Mouse (Mus musculus) natural killer cell, adult 2 months (primary cell): ENCODE measurements around the gene Lhfpl4.
A peak's percentile ranks its signal among the peaks of the same experiment; 100 is the strongest.

Experiments used
- DNase-seq, 2 experiments: peaks; one replicate each; pipeline ENCODE4 v3.0.0; 2022; ENCODE audit warnings: low spot score in 2 of 2

The Lhfpl4 gene

GRCm38 (mm10) chr6:113194841-113195595, at the start of gene Lhfpl4:
Gene Lhfpl4 (minus strand): TSS chr6:113195384.
- no peak for DNase-seq

GRCm38 (mm10) chr6:113242753-113243152, 47.6 kb upstream of the Lhfpl4 start:
- no peak for DNase-seq

GRCm38 (mm10) chr6:113238442-113238841, 43.3 kb upstream of the Lhfpl4 start:
- peak; percentile 54 to 58 for DNase-seq

- DNase-seq: peak; percentile 99 to 100
Observed at GRCm38 (mm10) chr6:113237542-113238270, 42.5 kb upstream of the Lhfpl4 start, which contains the start of gene Mtmr14. Gene Mtmr14 (plus strand): TSS chr6:113237843.

DNA sequence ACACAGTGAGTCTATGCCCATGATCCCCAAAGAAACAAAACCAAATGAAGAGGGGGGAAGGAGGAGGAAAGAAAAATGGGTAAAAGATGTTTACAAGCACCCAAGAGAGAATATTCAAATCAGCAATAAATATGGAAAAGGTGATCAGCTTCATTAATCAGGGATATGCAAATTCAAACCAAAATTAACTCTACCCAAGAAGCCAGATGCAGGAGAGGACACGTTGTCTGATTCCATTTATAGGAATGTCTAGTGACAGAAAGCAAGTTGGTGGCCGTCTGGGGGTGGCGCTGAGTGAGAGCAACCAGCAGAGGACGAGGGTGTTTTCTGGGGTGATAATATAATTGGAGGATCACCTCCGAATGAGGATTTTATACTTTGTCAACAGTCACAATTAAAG, 40.0 kb upstream of the Lhfpl4 start:
- no peak for DNase-seq

- no peak for DNase-seq
Observed at GRCm38 (mm10) chr6:113226705-113227104, 31.5 kb upstream of the Lhfpl4 start.

- DNase-seq: peak in 1 of 2 experiments; percentile 12
Observed at GRCm38 (mm10) chr6:113225798-113226197, 30.6 kb upstream of the Lhfpl4 start.

- DNase-seq: no peak
Observed at GRCm38 (mm10) chr6:113216280-113216679, 21.1 kb upstream of the Lhfpl4 start.

DNA sequence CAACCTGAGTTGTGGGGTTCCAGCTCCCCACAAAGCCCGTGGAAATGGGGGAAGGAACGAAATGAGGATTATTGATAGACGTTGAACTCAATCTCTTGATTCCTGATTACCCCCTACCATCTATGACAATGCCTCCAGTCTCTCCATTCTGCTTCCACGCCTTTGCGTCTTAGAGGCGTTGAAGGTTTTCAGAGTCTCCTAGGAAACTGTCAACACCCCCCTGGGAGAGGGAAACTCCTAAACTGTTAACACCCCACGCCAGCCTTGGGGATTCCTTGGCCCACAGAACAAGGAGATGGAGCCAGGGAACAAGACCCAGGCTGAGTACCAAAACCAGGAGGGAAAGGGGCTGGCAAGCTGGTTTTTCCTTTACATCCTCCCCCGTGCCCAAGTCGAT, 410 bp upstream of the Lhfpl4 start:
- DNase-seq: no peak

DNA sequence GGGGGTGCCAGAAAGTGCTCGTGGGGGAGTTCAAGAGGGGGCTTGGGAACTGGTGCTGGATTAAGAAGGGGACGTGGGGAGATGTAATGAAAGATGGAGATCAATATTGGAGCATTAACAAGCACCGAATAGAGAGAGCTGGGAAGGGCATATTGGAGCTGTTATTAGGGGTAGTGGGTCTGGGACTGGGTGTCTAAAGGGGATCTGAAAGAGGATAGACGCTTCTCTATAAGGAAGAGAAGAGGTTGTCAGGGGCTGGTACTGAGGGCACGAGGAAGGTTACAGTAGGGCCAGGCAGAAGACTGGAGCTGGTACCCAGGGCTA, 705 bp downstream of the Lhfpl4 start:
- DNase-seq: no peak

DNA sequence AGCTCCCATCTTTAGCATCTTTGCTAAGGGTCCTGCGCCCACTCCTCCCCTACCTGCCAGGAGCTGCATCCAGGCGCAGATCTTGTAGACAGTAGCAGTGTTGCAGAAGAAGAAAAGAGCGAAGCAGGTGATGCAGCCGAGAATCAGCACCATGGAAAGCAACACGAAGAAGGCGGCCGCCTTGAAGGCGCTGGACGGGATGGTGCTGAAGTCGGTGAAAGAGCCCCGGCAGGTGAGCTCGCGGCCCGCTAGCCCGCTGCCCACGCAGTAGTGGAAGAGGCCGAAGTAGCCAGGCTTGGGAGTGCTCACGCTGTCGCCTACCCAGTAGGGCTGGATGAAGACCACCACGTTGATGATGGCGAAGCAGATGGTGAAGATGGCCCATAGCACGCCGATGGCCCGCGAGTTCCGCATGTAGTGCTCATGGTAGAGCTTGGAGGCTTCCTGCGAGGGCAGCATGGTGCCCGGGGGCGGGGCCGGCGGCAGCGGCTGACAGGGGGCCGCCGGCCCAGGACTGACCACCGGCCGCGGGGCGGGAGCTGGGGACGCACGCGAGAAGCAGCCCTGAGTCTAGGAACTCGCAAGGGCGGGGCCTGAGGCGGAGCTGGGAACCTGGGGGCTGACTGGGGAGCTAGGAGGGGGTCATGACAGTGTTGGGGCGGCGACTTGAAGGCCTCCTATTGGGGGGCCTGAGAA, 1.3 kb downstream of the Lhfpl4 start:
- peak in 1 of 2 experiments; percentile 12 for DNase-seq

GRCm38 (mm10) chr6:113184866-113185525, 10.2 kb downstream of the Lhfpl4 start:
- no peak for DNase-seq

- DNase-seq: no peak
Observed at GRCm38 (mm10) chr6:113184163-113184562, 11.0 kb downstream of the Lhfpl4 start.

DNA sequence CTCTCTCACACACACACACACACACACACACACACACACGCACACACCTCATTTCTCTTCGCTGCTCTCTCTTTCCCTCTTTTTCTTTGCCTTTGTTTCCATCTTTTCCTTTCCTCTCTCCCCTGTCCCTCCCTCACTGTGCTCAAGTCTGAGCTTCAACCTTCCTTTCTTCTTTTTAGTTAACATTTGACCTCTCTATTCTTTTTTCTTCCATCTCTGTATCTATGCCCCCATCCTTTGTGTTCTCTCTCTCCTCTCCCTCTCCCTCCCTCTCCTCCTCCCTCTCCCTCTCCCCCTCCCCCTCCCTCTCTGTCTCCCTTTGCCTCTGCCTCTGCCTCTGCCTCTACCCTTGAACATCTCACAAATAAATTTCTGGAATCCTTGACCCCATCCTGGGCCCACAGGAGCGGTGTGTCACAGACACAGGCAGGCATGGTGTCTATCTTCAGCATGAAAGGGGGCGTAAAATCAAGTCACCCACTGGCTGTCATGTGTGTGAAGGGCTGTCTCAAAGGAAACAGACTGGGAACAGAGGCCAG, 15.9 kb downstream of the Lhfpl4 start:
- no peak for DNase-seq

DNA sequence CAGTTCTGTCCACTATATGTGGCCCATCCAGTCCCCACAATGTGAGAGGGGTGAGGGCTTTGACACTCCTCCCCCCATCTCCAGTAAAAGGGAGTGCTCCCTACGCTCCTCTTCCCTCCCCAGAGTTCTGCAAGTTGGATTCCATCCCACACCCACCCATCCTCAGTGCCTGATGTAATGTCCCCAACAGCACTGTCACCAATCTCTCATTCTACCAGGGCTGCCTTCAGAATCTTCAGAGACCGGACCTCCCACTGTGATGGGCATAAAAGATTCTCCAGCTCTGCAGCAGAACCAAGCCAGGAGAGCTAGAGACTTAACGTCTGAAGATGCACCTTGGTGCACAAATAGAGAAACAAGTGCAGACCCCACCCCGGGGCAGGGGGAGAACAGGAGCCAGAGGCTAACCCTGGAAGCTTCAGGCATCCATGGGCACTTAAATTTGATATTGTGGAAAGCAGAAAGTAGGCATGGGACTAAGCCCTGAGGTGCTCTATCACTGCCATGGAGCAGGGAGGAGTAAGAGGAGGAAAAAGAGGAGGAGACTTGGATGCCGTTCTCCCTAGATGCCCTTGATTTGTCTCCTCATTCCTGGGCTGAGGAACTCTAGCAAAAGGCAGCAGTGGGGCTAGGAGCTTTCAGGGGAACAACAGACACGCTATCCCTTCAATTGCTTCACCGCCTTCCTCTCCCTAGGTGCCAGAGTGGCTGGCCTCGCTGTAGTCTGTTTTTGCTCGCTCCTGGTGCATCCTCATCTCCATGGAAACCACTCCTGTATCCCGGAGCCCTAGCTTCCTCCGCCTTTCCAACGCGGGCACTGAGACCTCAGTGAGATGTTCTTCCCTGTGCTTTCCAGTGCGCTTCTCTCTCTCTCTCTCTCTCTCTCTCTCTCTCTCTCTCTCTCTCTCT, 16.6 kb downstream of the Lhfpl4 start:
- no peak for DNase-seq

DNA sequence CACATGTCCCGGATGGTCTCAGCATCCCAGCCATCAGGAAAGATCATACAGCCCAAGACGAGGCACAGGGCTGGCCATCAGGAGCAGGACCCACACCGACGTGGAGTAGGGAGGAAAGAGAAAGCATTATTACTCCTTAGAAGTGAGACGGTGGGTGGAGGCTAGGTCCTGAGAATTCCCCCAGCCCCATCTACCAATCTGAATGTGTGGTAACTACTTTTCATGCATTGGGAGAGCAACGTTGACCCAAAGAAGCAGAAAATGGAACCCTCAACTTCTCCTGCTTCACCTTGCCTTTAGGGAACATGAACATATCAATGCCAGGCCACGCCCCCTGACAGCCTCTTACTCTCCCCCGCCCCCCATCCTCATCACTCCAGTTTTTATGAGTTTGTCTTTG, 18.6 kb downstream of the Lhfpl4 start:
- DNase-seq: no peak

- no peak for DNase-seq
Observed at GRCm38 (mm10) chr6:113175469-113175868, 19.7 kb downstream of the Lhfpl4 start.

GRCm38 (mm10) chr6:113172568-113172967, 22.6 kb downstream of the Lhfpl4 start:
- peak; percentile 55 to 76 for DNase-seq

- DNase-seq: no peak
Observed at GRCm38 (mm10) chr6:113172011-113172410, 23.2 kb downstream of the Lhfpl4 start.

DNA sequence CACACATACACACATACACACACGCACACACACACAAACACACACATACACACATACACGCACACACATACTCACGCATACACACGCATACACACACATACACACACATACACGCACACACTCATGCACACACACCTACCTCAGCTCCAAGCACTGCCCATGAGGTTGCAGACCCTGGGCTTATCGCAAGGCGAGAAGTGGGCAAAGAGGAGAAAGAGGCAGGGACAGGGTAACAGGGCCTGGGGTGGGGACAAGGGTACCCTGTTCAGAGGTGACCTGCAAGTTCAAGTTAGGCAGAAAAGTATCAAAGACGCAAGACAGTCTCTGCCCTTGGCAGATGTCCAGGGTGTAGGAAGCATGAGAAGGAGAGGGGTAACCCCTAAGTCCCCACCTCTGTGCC, 24.5 kb downstream of the Lhfpl4 start:
- no peak for DNase-seq

- DNase-seq: no peak
Observed at GRCm38 (mm10) chr6:113169852-113170251, 25.3 kb downstream of the Lhfpl4 start.
